Mouse (Mus musculus): Measurements from ENCODE around the gene Ctsh.
"Not testable (repeated sequence)": the region's sequence is repeated elsewhere in the genome, so short reads cannot be mapped to it uniquely, and the experiment has no call there.

Ctsh gene

DNA sequence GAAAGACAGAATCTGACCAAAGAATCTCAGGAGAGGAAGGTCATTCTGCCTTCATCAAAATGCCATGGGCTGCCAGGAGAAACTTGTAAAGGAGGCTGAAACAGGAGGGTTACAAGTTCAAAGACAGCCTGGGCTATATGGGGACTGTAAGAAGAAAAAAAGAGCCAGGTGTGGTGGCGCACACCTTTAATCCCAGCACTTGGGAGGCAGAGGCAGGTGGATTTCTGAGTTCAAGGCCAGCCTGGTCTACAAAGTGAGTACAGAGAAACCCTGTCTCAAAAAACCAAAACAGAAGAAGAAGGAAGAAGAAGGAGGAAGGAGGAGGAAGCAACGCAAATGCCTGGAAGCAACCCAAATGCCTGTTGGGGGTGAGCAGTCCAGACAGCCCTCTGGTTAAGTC is at the start of gene Ctsh:
Gene Ctsh (plus strand): TSS at position 301 of the 400 bp plus-strand sequence.
- in situ Hi-C loops (cut with MboI, MseI), result no loop called here

- in situ Hi-C loops (cut with MboI, MseI), result loop anchor here (25.0 kb wide), 1 partner anchor 656 kb away; no protein-coding TSS in a partner anchor
These were observed 47.5 kb upstream of the Ctsh start for GRCm38 (mm10) chr9:90006432-90006831.

DNA sequence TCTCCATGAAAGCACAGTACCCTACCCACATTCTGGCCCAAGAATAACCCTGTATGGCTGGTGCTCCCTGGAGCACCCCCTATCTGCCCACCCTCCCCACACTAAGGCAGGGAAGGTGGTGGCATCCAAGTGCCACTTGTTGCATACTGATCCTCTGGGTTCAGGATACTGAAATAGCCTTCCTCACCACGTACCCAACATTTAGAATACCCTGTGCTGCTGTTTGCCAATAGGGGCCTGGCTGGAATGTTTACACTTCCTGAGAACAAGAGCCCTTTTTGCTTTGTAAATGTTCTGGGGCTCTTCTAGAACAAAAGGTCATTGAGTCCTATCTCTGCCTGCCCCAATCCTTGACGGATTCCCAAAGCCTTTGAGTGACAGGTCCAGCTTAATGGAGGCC is 46.9 kb upstream of the Ctsh start:
- in situ Hi-C loops (cut with MboI, MseI), result loop anchor here (25.0 kb wide), 1 partner anchor 655 kb away; no protein-coding TSS in a partner anchor

DNA sequence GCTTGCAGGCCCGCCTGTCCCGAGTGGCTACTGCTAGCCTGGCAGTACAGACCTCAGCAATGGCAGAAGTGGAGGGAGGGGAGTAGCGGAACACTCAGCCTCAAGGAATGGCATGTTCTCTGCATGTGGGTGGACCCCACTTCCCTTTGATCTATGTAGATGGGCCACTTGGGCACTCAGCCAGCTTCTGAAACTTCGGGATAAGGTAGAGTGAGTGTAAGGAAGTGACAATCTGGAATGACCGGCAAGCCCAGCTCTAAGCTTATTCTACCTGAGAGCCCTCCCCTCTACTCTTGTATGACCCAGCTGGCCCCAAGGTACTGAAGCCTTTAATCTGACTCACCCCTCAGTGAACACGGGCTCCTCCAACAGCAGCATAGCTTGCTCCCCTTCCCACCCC is 45.8 kb upstream of the Ctsh start:
- in situ Hi-C loops (cut with MboI, MseI), result loop anchor here (25.0 kb wide), 1 partner anchor 654 kb away; no protein-coding TSS in a partner anchor

DNA sequence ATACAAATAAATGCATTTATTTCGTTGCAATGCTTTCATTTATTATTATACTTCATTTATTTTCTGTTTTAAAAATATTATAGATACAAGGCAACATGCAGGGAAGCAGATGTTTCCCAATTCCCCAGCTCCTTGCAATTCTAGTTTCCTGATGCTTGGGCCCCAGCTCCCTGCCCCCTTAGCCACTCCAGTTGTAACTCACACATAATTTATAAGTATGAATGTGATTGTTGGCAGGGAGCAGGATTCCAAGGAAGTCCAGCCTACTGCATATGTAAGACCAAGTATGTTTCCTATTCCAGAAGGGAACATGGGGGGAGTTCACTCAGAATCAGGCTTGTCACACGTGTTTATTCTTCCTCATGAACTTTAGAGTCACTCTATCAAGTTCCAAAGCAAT is 42.1 kb upstream of the Ctsh start:
- in situ Hi-C loops (cut with MboI, MseI), result loop anchor here (25.0 kb wide), 1 partner anchor 650 kb away; no protein-coding TSS in a partner anchor

GRCm38 (mm10) chr9:90014649-90015048 is 39.3 kb upstream of the Ctsh start:
- in situ Hi-C loops (cut with MboI, MseI), result loop anchor here (25.0 kb wide), 1 partner anchor 648 kb away; no protein-coding TSS in a partner anchor

GRCm38 (mm10) chr9:90016204-90016603 is 37.7 kb upstream of the Ctsh start:
- in situ Hi-C loops (cut with MboI, MseI), result loop anchor here (25.0 kb wide), 1 partner anchor 646 kb away; no protein-coding TSS in a partner anchor

DNA sequence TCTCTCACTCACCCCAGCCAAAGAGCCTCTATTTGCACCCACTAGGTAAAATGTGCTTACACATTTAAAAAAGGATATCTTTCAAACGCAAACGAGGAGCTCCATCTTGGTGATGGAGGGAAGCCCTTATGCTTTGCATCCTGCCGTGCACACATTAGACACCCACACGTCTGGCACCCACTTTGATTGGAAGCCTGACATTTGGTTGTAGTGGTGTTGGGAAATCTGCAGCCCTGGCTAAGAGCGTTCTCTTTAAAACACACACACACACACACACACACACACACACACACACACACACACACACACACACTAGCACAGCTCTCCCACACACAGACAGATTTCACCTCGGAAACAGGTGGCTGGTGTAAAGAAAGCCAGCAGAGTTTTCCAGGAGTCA is 33.1 kb upstream of the Ctsh start:
- in situ Hi-C loops (cut with MboI, MseI), result loop anchor here (25.0 kb wide), 1 partner anchor 641 kb away; no protein-coding TSS in a partner anchor

- in situ Hi-C loops (cut with MboI, MseI), result loop anchor here (25.0 kb wide), 1 partner anchor 641 kb away; no protein-coding TSS in a partner anchor
These were observed 32.5 kb upstream of the Ctsh start for GRCm38 (mm10) chr9:90021442-90021841.

DNA sequence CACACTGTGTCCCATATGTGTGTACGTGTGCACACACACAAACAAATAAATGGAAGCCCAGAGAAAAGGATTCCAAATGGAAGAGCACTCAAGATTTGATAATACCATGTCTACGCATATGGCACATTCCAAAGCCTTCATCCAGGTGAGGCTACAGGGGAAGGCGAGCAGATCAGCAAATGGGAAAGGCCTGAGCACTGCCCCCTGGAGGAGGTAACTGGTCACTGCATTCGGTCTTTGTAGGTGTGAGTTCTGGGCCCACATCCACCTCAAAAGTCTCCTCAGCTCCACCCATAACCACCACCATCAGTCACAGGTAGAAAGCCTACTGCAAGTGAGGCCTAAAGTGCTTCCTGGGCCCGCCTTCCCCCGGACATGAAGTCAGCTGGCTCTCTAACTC is 26.2 kb upstream of the Ctsh start:
- in situ Hi-C loops (cut with MboI, MseI), result no loop called here

GRCm38 (mm10) chr9:90033922-90034321 is 20.0 kb upstream of the Ctsh start:
- in situ Hi-C loops (cut with MboI, MseI), result no loop called here

- in situ Hi-C loops (cut with MboI, MseI), result no loop called here
These were observed 18.8 kb upstream of the Ctsh start for GRCm38 (mm10) chr9:90035168-90035567.

- in situ Hi-C loops (cut with MboI, MseI), result no loop called here
These were observed 18.2 kb upstream of the Ctsh start for GRCm38 (mm10) chr9:90035794-90036193.

DNA sequence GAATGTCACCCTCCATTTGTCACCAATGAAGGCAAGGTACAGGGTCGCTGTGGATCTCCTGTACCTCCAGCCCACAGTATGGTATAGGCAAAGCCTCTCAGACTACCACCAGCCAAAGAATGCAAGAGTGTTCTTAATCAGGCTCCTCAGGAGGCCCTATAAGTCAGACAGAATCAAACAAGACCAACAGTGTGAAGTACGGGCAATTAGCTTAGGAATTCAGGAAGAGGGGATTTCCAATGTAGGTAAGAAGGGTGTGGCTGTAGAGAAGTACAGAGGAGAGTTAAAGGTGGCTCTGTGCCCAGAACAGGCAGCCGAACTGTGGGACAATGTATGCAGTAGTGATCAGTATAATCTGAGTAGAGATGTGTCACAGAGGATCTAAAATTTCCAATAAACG is 17.6 kb upstream of the Ctsh start:
- in situ Hi-C loops (cut with MboI, MseI), result no loop called here

DNA sequence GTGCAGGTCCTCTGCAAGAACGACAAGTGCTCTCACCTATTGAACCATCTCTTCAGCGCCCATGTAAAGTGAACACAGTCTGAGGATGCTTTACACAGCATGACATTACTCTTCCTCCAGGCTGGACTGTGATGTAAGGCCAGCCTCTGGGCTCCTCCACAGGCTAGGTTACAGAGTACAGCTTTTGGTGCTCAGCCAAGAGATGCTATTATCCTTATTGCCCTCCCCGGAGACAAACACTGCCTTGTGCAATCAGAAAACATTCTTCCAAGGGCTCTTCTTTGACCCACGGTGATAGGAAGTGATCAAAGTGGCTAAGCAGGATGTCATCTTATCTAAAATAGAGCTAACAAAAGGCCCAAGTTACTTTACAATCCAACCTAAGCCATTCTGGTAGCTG is 15.4 kb upstream of the Ctsh start:
- in situ Hi-C loops (cut with MboI, MseI), result no loop called here

DNA sequence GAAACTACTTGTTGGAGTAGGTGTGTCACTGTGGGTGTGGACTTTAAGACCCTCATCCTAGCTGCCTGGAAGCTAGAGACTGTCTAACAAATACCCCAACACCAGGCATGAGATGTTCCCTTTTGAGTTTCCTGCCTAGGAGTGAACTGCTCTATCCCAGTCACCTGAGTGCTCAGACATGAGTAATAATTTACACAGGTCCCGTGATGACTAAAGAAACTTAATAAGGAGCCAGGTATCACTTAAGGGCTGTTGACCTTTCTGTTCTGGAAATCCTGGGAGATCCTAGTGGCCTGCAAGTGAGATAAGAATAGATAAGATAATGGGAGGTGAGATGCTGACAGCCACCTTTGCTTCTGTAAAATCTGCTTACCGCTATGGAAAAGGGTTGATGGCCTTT is 13.0 kb upstream of the Ctsh start:
- in situ Hi-C loops (cut with MboI, MseI), result no loop called here

- in situ Hi-C loops (cut with MboI, MseI), result no loop called here
These were observed 12.4 kb upstream of the Ctsh start for GRCm38 (mm10) chr9:90041556-90041955.

GRCm38 (mm10) chr9:90042906-90043305 is 11.0 kb upstream of the Ctsh start:
- in situ Hi-C loops (cut with MboI, MseI), result not testable (repeated sequence)

DNA sequence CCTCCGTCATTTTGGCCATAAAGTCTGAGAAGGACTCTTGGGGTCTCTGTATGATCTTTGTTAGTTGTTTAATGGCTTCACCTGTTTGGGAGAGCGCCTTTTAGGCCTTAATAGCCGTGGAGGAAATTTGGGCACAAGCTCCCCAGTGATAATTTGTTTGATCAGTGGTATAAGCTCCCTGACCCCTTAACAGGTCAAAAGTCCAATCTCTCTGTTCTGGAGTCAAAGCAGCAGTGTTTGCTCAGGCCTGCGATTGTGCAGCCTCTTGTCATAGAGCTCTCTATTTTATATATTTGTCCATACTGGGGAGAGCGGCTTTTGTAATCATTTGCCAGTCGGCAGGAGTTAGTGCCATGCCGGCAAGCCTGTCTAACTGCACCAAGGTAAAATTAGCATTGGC is 8.8 kb upstream of the Ctsh start:
- in situ Hi-C loops (cut with MboI, MseI), result no loop called here

DNA sequence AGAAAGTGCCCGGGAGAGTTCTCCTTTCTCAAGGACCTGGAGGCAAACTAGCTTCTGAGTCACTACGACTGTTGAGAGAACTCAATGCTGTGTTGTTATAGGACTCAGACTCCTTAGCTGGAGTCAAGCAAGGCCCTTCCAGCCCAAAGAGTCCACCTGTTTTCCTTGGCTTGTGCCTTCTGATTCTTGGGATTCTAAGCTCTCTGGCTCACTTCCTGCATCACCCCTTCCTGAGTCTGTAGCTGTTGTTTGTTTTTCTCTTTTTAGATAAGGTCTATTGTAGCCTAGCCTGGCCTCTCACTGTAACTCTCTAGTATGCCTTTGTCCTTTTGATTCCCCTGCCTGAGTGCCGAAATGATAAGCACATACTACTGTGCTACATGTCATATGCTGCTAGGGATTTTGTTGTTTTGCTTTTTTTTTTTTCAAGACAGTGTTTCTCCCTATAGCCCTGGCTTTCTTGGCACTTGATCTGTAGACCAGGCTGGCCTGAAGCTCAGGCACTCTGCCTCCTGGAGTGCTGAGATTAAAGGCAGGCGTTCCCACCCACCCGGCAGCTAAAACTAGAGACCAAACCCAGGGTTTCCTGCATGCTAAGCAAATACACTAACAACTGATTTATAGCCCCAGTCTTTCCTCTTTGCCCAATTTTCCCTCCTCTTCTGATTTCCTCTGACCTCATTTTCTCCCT is 5.9 kb upstream of the Ctsh start:
- in situ Hi-C loops (cut with MboI, MseI), result no loop called here

GRCm38 (mm10) chr9:90054371-90055145 is 606 bp downstream of the Ctsh start:
- in situ Hi-C loops (cut with MboI, MseI), result no loop called here

GRCm38 (mm10) chr9:90055409-90055808 is 1.5 kb downstream of the Ctsh start:
- in situ Hi-C loops (cut with MboI, MseI), result no loop called here

DNA sequence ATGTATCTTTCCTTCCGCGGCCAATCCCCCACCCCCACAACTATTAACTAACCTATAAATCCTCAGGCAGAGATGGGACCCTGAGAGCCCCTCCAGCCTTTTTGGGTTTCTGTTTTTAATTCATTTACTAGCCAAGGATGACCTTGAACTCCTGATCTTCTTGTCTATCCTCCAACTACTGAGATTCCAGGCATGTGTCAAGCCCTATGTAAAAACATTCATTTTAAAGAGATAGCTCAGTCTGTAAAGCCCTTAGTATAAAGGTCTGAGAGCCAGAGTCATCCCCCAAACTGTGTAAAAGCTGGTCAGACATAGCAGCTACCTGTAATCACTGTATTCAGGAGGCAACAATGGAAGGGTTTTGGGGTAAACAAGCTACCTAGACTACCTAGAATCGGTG is 2.0 kb downstream of the Ctsh start:
- in situ Hi-C loops (cut with MboI, MseI), result no loop called here

Measured in T-helper 2 cell (primary cell).